ENCODE assay signal across 35 mouse cellular contexts in genomic region chr11:42954169-42954568, GRCm38 (mm10).
"Had no signal": no experiment of that assay in that cellular context is flagged by ENCODE, and none has a peak within 500 bp of the region (broad histone marks: within the 10 kb centered on the region; RNA-seq: fewer than 3 reads in every experiment).

No protein-coding gene starts in this region.

- H3K36me3 ChIP-seq: heart, embryonic 10.5 days; heart, embryonic 12.5 days; heart, embryonic 13.5 days; heart, embryonic 15.5 days; hindbrain, embryonic 10.5 days; hindbrain, embryonic 12.5 days; hindbrain, embryonic 13.5 days; hindbrain, embryonic 15.5 days; intestine, embryonic 15.5 days; kidney, embryonic 15.5 days had no signal

- H3K9ac ChIP-seq: heart, embryonic 12.5 days; heart, embryonic 13.5 days; heart, embryonic 15.5 days; hindbrain, embryonic 12.5 days; hindbrain, embryonic 13.5 days; hindbrain, embryonic 15.5 days; intestine, embryonic 15.5 days; kidney, embryonic 15.5 days had no signal

- H3K27ac ChIP-seq: heart, adult 2 months; heart, embryonic 10.5 days; heart, embryonic 13.5 days; heart, embryonic 15.5 days; hindbrain, embryonic 10.5 days; hindbrain, embryonic 12.5 days; hindbrain, embryonic 13.5 days; hindbrain, embryonic 15.5 days; hindbrain, postnatal 0 days; intestine, embryonic 15.5 days; kidney, embryonic 15.5 days; kidney, postnatal 0 days; layer of hippocampus, adult 2 months had no signal

- H3K4me1 ChIP-seq: heart, embryonic 10.5 days; heart, embryonic 12.5 days; heart, embryonic 13.5 days; heart, embryonic 15.5 days; hindbrain, embryonic 10.5 days; hindbrain, embryonic 12.5 days; hindbrain, embryonic 13.5 days; hindbrain, embryonic 15.5 days; intestine, embryonic 15.5 days; kidney, embryonic 15.5 days had no signal

- ATAC-seq: hindbrain, embryonic 16.5 days; hindbrain, postnatal 0 days; inflammation-experienced regulatory T-cells, adult 6 months; intestine, embryonic 15.5 days; intestine, embryonic 16.5 days; intestine, postnatal 0 days had no signal

- H3K9me3 ChIP-seq: heart, embryonic 10.5 days; heart, embryonic 12.5 days; heart, embryonic 13.5 days; heart, embryonic 15.5 days; hindbrain, embryonic 10.5 days; hindbrain, embryonic 12.5 days; hindbrain, embryonic 13.5 days; hindbrain, embryonic 15.5 days; intestine, embryonic 15.5 days; kidney, embryonic 15.5 days had no signal

- H3K4me2 ChIP-seq: heart, embryonic 11.5 days; heart, embryonic 12.5 days; heart, embryonic 13.5 days; heart, embryonic 15.5 days; hindbrain, embryonic 12.5 days; hindbrain, embryonic 13.5 days; hindbrain, embryonic 15.5 days; intestine, embryonic 15.5 days; kidney, embryonic 15.5 days had no signal

- H3K27me3 ChIP-seq: heart, embryonic 12.5 days; heart, embryonic 13.5 days; heart, embryonic 15.5 days; hindbrain, embryonic 12.5 days; hindbrain, embryonic 13.5 days; hindbrain, embryonic 15.5 days; intestine, embryonic 15.5 days; kidney, embryonic 15.5 days had no signal

- DNase-seq: heart, adult 2 months; heart, postnatal 10 days; heart, postnatal 14 days; heart, postnatal 36 days; heart, postnatal 4 days; kidney, adult 11 months; kidney, adult 18-20 months; kidney, adult 2 months; kidney, adult 8-10 months; kidney, adult 9 months; kidney, postnatal 10 days; kidney, postnatal 14 days; kidney, postnatal 25 days; kidney, postnatal 36 days; kidney, postnatal 4 days; layer of hippocampus, adult 9-11 months; layer of hippocampus, postnatal 36 days had no signal

- H3K4me3 ChIP-seq: heart, adult 2 months; heart, embryonic 10.5 days; heart, embryonic 12.5 days; heart, embryonic 13.5 days; heart, embryonic 15.5 days; hindbrain, embryonic 10.5 days; hindbrain, embryonic 12.5 days; hindbrain, embryonic 13.5 days; hindbrain, embryonic 15.5 days; intestine, embryonic 15.5 days; kidney, embryonic 15.5 days; layer of hippocampus, adult 2 months had no signal
